Mouse (Mus musculus): ENCODE measurements at regions not wholly inside any gene's neighbourhood (a gene's known extent, or its start where the extent isn't known, plus 50 kb on each side); places are given as distances from the start of the nearest gene placed in this dataset.

DNA sequence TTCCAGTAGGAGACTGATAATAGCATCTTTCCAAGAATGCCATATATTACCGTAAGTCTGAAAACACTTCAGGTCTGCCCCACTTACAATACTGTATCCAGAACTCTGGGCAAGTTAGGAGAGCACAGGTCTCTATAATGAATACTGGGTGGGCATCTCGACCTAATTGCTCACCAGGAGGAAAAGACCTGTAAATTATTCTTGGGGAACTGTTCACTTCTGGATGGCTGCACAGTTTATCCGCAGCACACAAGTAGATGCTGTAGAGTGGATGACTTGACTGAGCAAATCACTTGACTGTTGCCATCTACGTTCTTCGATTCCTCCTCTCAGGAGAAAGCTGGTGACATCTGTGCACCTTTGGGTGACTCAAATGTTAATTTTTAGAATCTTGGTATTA lies 159.8 kb downstream of the Rpl36a-ps1 start:
- in situ Hi-C loops (cut with MboI, MseI), result no loop called here

DNA sequence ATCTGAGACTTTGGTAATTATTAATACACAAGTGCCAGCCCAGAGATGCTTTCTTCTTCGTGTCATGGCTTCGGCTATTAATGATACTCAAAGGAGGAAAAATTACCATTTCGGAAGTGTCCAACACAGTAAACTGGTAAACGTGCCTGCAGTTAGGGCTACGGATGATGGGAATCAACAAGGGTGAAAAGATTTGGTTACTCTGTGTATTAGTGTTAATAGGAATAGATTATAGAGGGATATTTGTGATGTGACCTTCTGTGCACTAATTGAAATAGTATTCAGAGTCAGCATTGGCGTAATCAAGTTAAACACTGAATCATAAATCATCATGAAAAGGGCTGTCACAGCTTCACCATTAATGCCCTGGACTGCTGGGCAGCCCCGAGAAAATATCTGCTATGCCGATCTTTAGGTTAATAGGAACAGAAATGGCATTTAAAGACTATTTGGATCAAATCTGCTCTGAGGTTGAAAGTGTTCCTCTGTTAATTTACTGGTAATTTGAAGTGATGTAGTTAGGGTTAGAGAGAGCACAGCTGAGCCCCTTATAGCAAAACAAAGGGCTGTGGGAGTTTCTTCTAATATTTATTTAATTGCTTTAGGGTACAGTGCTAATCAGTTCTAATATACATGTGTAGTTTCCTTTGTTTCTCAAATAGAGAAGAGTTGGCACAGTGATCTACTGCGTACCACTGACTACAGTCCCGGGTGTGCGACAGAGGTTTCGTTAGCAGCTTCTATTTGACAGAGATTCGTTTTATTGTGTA lies 160.7 kb downstream of the Rpl36a-ps1 start:
- in situ Hi-C loops (cut with MboI, MseI), result no loop called here

DNA sequence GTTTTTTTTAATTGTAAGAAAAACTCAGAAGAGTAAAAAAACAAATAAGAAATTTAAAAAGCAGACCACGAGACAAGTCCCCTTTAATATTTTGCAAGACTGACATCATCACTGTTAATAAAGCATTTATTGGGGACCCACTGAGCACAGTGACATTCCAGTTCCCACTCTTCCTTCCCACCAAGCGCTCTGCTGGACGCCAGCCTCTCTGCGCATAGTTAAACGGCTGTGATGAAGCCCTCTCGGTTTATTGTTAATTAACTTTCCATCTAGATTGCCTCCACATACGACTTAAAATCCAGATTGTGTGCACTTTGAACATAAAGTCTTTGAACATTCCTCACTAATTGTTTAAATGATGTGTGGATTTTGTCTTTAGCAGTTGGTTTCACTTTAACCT lies 161.7 kb downstream of the Rpl36a-ps1 start:
- in situ Hi-C loops (cut with MboI, MseI), result no loop called here

DNA sequence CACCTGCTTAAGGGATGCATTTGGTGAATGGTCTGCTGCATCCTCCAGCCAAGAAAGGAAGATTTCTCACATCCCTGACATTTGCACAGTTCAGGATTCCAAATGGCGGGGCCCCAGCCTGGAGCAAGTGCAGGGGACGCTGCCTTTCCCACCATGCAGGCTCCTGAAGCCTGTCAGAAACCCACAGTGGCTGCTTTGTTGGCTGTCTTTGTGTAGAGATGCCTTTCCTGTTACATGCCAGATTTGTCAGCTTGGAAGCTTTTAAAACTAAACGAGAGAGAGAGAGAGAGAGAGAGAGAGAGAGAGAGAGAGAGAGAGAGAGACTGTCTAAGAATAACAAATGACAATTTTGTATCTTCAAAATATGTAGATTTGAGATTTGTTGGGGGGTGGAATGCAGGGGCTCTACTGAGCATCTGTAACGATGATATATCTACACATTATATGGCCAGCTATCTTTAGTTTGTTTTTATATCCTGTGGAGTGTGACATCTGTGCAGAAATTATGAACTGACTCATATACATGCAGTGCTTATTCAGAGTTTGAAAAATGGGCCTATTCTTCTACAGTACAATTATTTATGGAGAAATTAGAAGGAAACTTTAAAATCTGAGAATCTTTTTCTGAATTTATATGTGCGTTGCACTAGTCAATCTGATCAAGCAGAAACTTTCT lies 164.0 kb downstream of the Rpl36a-ps1 start:
- in situ Hi-C loops (cut with MboI, MseI), result no loop called here

DNA sequence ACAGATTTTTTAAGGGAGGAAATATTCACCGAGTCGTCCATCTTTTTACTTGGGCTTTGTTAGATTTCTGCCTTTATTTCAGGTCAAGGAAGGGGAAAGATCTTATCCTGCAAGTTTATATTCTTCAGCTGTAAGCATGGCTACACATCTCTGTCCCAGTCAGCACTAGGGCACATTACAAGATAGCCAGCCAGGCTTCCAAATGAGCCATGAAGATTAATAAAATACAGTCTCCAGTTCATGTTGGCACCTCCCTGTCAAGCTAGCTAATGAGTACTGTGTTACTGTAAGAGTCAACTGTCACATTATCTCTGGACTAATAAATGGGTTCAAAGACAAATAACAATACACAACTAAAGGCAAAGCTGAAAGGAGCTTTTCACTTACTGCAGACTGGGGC lies 166.6 kb downstream of the Rpl36a-ps1 start:
- in situ Hi-C loops (cut with MboI, MseI), result no loop called here

DNA sequence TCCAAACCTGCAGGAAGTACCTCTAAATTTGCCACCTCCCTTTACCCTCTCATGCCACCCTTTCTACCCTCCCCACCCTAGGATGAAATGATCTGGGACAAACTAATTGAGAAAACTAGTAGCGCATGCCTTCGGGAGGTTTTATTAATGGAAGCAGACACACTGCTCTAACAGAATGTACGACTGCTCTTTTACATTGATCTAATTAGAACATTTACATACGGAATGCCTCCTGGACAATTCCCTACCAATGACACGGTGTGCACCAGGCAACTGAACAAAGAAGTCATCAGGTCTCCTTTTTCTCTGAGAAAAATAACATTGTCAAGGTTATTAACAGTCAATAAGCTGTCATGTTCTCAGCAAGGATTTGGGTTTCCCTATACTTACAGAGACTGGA lies 180.5 kb downstream of the Rpl36a-ps1 start:
- in situ Hi-C loops (cut with MboI, MseI), result no loop called here

DNA sequence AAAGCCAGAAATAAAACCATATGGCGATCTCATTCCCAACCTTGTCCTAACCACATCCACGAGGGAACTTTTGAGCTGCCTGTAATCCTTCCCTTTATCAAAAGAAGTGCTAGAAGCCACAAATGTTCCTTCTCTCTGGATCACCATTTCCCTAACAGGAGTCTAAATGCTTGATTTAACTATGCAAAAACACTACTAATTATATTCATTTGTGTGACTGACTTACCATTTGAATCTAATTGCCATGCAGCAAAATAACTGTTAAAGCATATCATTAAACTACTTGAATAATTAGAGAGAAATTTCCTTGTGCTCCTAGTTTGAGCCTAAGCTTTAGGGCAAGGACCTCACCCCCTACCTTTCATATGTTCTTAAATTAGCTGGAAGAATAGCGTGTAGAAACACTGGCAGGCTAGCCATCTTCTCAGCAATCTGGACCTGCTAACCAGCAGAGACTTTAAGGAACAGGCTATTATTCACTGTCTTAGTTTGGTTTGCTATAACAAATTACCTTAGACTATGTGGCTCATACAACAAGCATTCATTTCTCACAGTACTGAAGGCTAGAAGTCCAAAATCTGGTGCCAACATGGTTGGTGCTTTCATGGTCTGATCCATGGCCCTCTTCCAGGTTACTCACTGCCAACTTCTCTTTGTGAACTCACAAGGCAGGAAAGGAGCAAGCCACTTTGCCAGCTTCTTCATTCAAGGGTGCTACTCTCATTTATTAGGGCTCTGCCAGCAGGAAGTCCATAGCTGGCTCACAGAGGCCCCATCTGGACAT lies 183.7 kb downstream of the Rpl36a-ps1 start:
- in situ Hi-C loops (cut with MboI, MseI), result no loop called here

DNA sequence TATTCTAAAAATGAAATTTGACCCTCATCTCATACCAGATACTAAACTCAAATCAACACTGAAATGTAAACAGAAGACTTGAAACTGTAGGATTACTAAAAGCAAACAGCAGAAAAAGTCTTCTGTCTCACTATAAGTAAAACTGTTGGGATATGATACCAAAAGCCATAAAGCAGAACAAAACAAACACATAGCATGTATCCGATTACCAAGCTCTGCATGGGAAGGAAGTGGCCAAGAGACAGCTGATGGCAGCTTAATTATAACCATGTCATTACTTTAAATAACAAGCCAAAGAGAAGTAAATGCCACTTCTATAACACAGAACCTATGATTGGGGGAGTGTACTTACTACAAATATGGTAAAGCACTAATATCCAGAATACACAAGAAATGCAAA lies 186.0 kb downstream of the Rpl36a-ps1 start:
- in situ Hi-C loops (cut with MboI, MseI), result no loop called here

DNA sequence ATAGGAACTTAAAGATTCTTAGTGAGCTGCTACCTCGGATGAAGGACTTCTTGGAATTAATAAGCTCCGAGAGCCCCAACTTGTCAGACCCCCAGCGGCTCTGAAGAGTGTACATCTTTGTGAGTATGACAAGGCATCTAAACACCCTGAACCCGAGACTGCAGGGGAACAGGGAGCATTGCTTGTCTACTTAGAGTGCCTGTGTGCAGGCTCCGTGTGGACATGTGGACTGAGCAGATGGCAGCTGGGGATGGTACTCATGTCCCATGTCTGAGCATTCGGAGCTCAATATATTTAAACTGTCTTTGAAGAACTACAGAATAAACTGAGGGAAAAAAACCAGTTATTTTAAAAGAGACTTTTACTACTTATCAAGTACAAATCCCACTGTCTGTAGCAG lies 189.1 kb downstream of the Rpl36a-ps1 start:
- in situ Hi-C loops (cut with MboI, MseI), result no loop called here

DNA sequence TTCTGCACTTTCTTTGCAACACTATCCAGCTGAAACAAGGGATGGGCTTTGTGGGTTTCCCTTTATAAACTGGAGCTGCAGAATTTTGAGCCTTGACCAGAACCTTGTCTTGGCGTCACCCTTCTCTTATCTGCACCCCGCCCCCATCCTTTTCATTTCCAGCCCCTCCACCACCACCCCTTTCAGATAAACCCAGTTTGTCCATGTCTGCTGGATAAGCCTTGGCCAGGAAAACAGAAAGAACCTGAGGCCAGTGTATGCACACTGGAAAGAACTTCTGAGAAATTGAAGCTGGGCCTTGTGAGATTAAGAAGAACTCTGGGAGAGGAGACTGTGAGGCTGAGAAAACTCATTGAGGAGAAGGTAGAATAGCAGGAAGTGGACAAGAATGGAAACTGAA lies 192.8 kb downstream of the Rpl36a-ps1 start:
- in situ Hi-C loops (cut with MboI, MseI), result no loop called here

DNA sequence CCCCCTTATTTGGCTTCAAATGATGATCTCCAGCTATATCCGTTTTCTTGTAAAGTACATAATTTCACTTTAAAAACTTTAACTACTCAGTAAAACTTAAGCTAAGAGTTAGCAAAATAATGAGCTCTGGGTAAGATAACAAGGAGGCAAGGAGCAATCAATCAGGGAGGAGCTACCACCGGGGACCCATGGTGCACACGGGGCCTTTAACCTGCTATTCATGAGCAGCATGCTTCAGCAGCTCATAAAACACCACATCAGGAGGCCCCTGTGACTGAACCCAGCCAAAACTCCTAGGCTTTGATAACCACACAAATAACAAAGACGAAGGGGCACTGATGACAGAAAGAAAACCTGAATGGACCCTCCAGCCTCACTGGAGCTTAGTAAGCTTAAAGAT lies 202.1 kb downstream of the Rpl36a-ps1 start:
- in situ Hi-C loops (cut with MboI, MseI), result no loop called here

DNA sequence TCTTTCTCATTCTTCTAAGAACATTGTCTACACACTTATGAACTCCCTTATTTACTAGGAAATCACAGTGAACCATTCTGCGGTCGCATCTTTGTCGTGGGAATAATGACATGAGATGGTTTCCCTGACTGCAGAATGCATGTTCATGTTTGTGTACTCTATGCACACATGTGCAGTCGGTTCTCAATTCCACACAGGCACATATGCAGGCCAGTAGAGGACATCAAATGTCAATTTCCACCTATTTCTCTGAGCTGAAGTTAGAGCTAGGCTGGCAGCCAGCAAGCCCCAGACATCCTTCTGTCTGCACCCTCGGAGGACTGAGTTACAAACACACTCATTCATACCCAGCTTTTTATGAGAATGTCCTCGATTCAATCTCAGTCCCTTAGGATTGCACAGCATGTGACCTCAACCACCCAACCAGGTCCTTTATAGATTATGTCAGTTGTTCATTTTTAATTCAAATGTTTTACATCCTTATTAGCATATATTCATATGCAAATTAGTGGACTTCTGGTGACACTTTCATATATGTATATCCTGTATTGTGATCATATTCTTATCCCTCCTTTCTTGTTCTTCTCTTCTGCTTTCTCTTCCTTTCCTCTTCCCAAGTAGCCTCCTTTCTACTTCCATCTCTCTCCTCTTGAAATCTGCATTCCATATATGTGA lies 202.7 kb downstream of the Rpl36a-ps1 start:
- in situ Hi-C loops (cut with MboI, MseI), result no loop called here

DNA sequence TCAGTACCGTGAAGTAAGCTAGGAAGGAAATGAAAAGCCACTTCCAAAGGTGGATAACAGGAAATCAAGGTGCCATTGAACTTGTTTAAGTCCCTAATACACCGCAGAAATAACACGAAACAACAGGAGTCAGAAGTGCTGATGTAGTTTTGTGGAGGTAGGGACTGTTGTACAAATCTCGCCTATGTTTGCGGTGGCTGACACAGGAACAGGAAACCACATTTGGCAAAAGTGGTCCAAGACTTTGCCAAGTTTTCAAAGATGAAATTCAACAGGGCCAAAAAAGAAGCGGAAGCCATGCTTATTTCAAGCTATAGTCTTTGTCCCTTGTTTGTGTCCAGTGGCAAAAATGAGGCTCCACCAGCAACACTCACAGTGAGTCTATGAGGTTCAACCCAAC lies 204.3 kb downstream of the Rpl36a-ps1 start:
- in situ Hi-C loops (cut with MboI, MseI), result no loop called here

DNA sequence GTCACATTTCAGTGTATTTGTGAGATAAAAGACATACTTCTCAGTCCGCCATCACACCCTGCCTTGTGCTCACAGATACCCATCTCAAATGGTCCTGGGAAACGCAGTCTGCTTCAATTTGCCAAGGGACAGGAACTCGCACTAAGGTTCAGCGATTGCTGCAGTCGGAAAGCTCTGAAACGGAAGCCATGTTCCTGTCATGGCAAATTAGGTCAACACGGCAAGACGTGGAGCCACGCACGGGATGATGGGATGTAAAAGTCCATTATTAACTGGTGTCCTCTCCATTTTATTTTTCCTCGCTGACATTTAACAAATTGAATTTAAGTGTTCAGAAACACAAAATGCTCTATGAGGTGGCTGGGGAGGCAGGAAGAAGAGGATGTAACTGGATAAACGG lies 212.4 kb downstream of the Rpl36a-ps1 start:
- in situ Hi-C loops (cut with MboI, MseI), result no loop called here

DNA sequence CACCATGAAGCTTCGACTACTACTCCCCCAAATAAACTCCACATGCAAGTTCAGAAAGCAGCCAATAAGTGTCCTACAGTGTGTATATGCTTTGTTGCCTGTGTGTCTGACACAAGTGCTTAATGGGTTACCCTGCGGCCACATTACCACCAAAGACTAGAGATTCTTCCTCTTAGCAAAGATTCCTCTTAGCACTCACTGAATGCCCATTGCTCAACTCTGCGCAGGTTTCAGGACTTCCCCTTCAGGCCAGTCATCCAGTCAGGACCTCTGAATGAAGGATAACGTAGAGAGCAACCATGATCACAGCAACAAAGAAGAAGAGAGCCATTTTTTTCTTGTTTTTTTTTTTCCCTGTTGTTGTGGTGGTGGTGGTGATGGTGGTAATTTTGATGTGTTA lies 222.0 kb downstream of the Rpl36a-ps1 start:
- in situ Hi-C loops (cut with MboI, MseI), result no loop called here

DNA sequence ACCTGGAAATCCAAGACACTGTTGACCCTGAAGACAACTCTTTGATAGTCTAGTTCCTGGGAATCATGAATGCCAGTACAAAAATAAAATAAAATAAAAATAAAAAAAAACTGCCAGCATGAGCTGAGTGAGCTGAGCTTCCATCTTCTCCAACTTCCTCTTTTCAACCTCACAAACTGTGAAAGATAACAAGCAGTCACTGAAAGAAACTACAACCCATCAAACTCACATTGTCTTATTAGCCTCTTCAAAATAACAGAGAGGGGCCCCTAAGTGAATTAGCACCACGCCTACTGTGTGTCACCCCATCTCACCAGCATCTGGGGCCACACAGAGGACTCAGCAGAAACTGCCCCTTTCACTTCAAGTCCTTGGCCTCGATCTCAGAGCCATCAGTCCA lies 225.3 kb downstream of the Rpl36a-ps1 start:
- in situ Hi-C loops (cut with MboI, MseI), result no loop called here

DNA sequence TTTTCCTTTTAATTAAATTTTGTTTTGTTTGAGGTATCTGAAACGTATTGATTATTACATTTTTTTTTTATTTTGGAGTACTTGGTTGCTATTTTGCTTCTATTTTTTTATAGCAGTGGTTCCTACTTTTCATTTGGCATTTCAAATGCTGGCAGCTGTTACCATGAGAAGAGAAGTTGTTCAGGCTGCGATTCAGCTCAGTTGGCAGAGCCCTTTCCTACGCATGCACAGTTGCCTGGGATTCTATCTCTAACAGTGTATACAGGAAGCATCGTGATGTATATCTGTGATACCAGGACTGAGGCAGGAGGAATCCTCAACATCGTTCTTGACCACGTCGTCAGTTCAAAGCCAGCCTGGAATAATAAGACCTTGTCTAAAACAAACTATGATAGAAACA lies 226.6 kb downstream of the Rpl36a-ps1 start:
- in situ Hi-C loops (cut with MboI, MseI), result no loop called here

DNA sequence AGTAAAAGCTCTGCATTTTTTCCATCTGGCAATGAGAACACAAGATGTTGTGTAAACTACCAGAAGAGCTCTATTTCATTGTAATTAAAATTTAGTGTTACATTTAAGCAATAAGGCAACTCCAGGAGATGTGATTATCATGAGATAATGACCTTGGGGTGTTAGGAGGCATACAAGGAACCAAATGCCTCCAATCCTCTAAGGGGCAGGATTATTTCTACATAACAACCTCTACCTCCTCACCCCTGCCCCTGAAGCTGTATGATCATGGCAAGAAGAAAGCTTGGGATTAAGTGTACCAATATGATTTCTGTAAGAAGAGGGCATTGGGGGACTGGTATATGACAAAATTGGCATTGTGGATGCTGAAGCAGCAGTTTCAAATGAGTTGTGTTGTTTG lies 228.8 kb downstream of the Rpl36a-ps1 start:
- in situ Hi-C loops (cut with MboI, MseI), result no loop called here

DNA sequence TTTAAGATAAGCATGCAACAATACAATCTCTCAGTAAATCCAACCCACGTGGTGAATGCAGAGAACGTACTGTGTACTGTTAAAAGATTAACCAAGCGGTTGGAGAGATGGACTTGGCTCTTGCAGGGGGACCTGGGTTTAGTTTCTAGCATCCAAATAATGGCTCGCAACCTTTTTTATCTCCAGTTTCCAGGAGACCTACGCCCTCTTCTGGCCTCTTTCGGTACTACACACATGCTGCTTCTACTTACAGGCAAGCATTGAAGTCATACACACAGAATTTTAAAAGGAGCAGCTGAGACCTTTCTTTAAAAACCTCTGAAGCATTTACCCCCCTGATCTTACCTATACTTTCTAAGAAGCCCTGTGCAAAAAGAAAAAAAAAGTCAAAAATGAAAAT lies 243.4 kb downstream of the Rpl36a-ps1 start:
- in situ Hi-C loops (cut with MboI, MseI), result no loop called here

DNA sequence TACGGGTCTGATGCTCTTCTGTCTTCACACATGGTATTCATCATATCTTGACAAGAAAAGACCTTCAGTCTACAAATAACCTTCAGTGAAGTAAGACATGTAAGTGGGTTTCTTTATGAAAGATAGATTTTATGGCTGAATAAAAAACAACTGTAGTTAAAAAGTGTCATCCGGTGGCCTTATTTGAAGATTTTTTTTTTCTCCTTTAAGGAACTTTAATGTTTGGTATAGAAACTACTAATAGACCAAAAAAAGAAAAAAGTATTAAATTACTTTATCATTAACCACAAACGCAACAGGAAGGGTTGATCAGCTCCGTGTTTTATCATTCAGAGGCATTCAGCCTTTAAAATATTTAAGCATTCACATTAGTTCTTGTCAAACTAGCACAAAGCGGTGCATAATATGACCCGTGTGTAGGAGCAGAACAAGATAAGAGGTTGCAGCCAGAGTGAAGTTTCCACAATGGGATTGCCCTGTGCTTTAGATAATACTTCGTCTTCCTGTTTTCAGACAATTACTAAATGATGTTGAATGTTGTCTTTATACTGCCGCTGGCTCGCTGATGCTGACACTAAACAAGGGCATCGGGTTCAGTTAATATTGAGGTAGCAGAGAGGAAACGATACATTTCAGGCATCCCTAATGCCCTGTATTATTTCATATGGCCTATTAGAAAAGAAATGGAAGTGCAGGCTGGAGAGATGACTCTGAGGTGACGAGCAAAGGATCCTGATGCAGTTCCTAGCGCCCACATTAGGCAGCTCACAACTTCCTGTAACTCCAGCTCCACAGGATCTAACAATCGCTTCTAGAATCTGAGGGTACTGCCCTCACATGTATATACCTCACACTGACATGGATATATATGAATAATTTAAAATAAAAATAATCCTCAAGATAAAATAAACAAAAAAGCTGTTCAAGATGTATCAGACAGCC lies 244.8 kb downstream of the Rpl36a-ps1 start:
- in situ Hi-C loops (cut with MboI, MseI), result no loop called here

DNA sequence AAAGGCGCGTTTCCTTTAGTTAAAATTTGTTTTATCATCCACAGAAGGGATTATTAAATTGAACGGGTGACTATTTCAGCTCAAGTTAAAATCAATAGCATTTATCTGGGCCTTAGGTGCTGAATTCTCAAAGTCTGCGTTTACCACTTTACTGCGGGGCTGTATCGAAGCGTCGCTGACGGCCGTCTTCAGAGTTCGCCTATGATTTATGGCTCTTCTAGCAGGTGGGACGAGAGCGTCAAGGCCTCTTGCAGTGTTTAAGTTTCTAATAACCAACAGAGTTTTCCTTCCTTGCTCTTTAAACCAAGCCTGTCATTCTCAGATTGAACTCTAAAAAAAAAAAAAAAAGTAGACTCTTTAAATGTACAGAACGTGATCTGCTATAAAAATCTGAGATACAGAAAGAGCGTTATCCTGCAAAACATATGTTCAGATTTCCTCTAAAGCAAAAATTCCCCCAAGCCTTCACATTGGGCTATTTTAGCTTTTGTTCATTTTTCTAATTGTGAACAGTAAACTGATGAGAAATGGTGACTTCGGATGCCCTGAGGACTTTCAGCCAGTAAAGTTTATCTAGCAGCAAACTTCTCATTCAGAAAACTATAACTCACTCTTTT lies 246.9 kb downstream of the Rpl36a-ps1 start:
- in situ Hi-C loops (cut with MboI, MseI), result no loop called here
